Mouse (Mus musculus) midbrain, embryonic 15.5 days (tissue): ENCODE results near the gene Elavl3. TPM values are rescaled to one million over a fixed set of nuclear protein-coding genes. Genes with fewer than 3 reads are reported as not detected.
"Not testable (repeated sequence)": the region's sequence is repeated elsewhere in the genome, so short reads cannot be mapped to it uniquely, and the experiment has no call there.

Source experiments
- ATAC-seq: fragments of 200-750 bp; cut with Nextera tagmentation; replicated peaks from 2 replicates; pipeline ENCODE4 v1.8.0; 2017; ENCODE audit warnings: moderate TSS enrichment
- H3K27ac ChIP-seq: fragments of 300-500 bp; sonication (generic); 2 replicates; pipeline ENCODE4 v1.5.1; 2015; ENCODE audit warnings: mild to moderate bottlenecking, inconsistent platforms
- H3K27me3 ChIP-seq: fragments of 300-500 bp; sonication (generic); replicated peaks from 2 replicates; pipeline ENCODE4 v1.6.1; 2015; ENCODE audit warnings: inconsistent platforms
- H3K36me3 ChIP-seq: fragments of 300-500 bp; sonication (generic); replicated peaks from 2 replicates; pipeline ENCODE4 v1.6.1; 2015; ENCODE audit warnings: inconsistent platforms
- H3K4me1 ChIP-seq: fragments of 300-500 bp; sonication (generic); 2 replicates; pipeline ENCODE4 v1.6.1; 2015; ENCODE audit warnings: inconsistent platforms
- H3K4me2 ChIP-seq: fragments of 300-500 bp; sonication (generic); 2 replicates; pipeline ENCODE4 v1.6.1; 2015; ENCODE audit warnings: inconsistent platforms, mild to moderate bottlenecking, moderate library complexity
- H3K4me3 ChIP-seq: fragments of 300-500 bp; sonication (generic); 2 replicates; pipeline ENCODE4 v1.5.1; 2015; ENCODE audit warnings: mild to moderate bottlenecking, inconsistent platforms
- H3K9ac ChIP-seq: fragments of 300-500 bp; sonication (generic); 2 replicates; pipeline ENCODE4 v1.6.1; 2015; ENCODE audit warnings: mild to moderate bottlenecking, inconsistent platforms
- H3K9me3 ChIP-seq: fragments of 300-500 bp; sonication (generic); 2 replicates; pipeline ENCODE4 v1.6.1; 2016; ENCODE audit warnings: inconsistent platforms
- WGBS: fragments of 180-500 bp; shearing (Covaris S2); methylation state at CpG from one replicate; pipeline ENCODE4 v1.1.7; 2015; ENCODE audit warnings: mixed read lengths; 5-methylcytosine and 5-hydroxymethylcytosine counted together
- polyA plus RNA-seq: library from polyadenylated mRNA; unstranded; fragments of >200 nt; fragmentation: Nextera tagmentation; extraction: Ambion mirVana; gene quantifications from 2 replicates; pipeline ENCODE4 v1.2.1, GENCODE M21; 2015

Elavl3 gene
- polyA plus RNA-seq, 1 experiment from 2014 or later = 110 TPM

GRCm38 (mm10) chr9:22075778-22076177, 24.0 kb upstream of the Elavl3 start:
- H3K27ac ChIP-seq, H3K9ac ChIP-seq, ATAC-seq, H3K4me3 ChIP-seq, H3K9me3 ChIP-seq, H3K4me1 ChIP-seq, H3K36me3 ChIP-seq, H3K4me2 ChIP-seq, H3K27me3 ChIP-seq: not testable (repeated sequence)
- 83% methylated on average over 5 of the region's 5 CpGs for WGBS

GRCm38 (mm10) chr9:22072276-22072675, 20.5 kb upstream of the Elavl3 start:
- Histone ChIP-seq H3K27me3 (no peaks in the 10 kb centered on the region), H3K4me2 (no peak overlapping the region), H3K9ac (no peak overlapping the region), H3K9me3 (no peaks in the 10 kb centered on the region), H3K4me3 (no peak overlapping the region), H3K36me3 (peaks cover 10% of the 10 kb centered on the region; the same call in 1 of the 2 replicates), H3K27ac (no peak overlapping the region), H3K4me1 (peaks cover 25% of the 10 kb centered on the region)
- ATAC-seq = no peak
- 98% methylated on average over 4 of the region's 4 CpGs for WGBS

- under 1% methylated on average over 84 of the region's 87 CpGs for WGBS
- peak within 1 kb of the TSS; percentile 99 for H3K27ac ChIP-seq
- peak; percentile 97 for ATAC-seq
- no peaks in the 10 kb centered on the region for H3K27me3 ChIP-seq
- H3K4me3 ChIP-seq = peak within 1 kb of the TSS; percentile 92
- H3K36me3 ChIP-seq = peaks cover 7% of the 10 kb centered on the region; the same call in 1 of the 2 replicates
- peak within 1 kb of the TSS; percentile 63 for H3K4me2 ChIP-seq
- H3K9me3 ChIP-seq = no peaks in the 10 kb centered on the region
- H3K9ac ChIP-seq = peak within 1 kb of the TSS; percentile 89
- peaks cover 25% of the 10 kb centered on the region for H3K4me1 ChIP-seq
Observed at GRCm38 (mm10) chr9:22070791-22071573, 19.2 kb upstream of the Elavl3 start, which contains the start of the genes Gm49318 and Zfp653. Gene Gm49318, minus strand, starts transcription at chr9:22071259. Gene Zfp653, minus strand, starts transcription at chr9:22071376.

- H3K9ac ChIP-seq = peak overlapping the region; percentile 89
- WGBS = 69% methylated on average over 4 of the region's 4 CpGs
- peak overlapping the region; percentile 63 for H3K4me2 ChIP-seq
- peak; percentile 26; the same call in 1 of the 2 replicates for ATAC-seq
- H3K27me3 ChIP-seq = no peaks in the 10 kb centered on the region
- peaks cover 15% of the 10 kb centered on the region for H3K36me3 ChIP-seq
- H3K27ac ChIP-seq = peak overlapping the region; percentile 99
- H3K9me3 ChIP-seq = no peaks in the 10 kb centered on the region
- H3K4me3 ChIP-seq = peak overlapping the region; percentile 92
- peaks cover 25% of the 10 kb centered on the region for H3K4me1 ChIP-seq
Observed at GRCm38 (mm10) chr9:22069881-22070553, 18.2 kb upstream of the Elavl3 start.

GRCm38 (mm10) chr9:22067195-22067594, 15.4 kb upstream of the Elavl3 start:
- peaks cover 24% of the 10 kb centered on the region for H3K4me1 ChIP-seq
- WGBS = 84% methylated on average over 5 of the region's 5 CpGs
- H3K27ac ChIP-seq = no peak overlapping the region
- no peak for ATAC-seq
- H3K4me3 ChIP-seq = no peak overlapping the region
- no peaks in the 10 kb centered on the region for H3K9me3 ChIP-seq
- no peak overlapping the region for H3K9ac ChIP-seq
- no peaks in the 10 kb centered on the region for H3K27me3 ChIP-seq
- no peak overlapping the region for H3K4me2 ChIP-seq
- peaks cover 33% of the 10 kb centered on the region for H3K36me3 ChIP-seq

- ATAC-seq = no peak
Observed at GRCm38 (mm10) chr9:22066433-22066832, 14.6 kb upstream of the Elavl3 start.

GRCm38 (mm10) chr9:22065642-22066041, 13.8 kb upstream of the Elavl3 start:
- H3K27ac ChIP-seq = no peak overlapping the region
- no peaks in the 10 kb centered on the region for H3K9me3 ChIP-seq
- H3K9ac ChIP-seq = no peak overlapping the region
- WGBS = 94% methylated on average over 11 of the region's 11 CpGs
- H3K4me2 ChIP-seq = no peak overlapping the region
- H3K27me3 ChIP-seq = no peaks in the 10 kb centered on the region
- ATAC-seq = no peak
- no peak overlapping the region for H3K4me3 ChIP-seq
- H3K36me3 ChIP-seq = peaks cover 38% of the 10 kb centered on the region
- H3K4me1 ChIP-seq = peaks cover 17% of the 10 kb centered on the region

More at GRCm38 (mm10) chr9:22066433-22066832, 14.6 kb upstream of the Elavl3 start:
- Histone ChIP-seq H3K27me3 (no peaks in the 10 kb centered on the region), H3K4me2 (no peak overlapping the region), H3K27ac (no peak overlapping the region), H3K4me1 (peaks cover 18% of the 10 kb centered on the region), H3K9me3 (no peaks in the 10 kb centered on the region), H3K4me3 (no peak overlapping the region), H3K36me3 (peaks cover 33% of the 10 kb centered on the region), H3K9ac (no peak overlapping the region)
- 74% methylated on average over 3 of the region's 3 CpGs for WGBS

- Histone ChIP-seq H3K9me3 (no peaks in the 10 kb centered on the region), H3K27ac (no peak overlapping the region), H3K9ac (no peak overlapping the region), H3K4me3 (no peak overlapping the region), H3K4me1 (0 out of 2 replicates have a peak, but pooled peaks cover 4% of the 10 kb centered on the region), H3K36me3 (peaks cover 40% of the 10 kb centered on the region), H3K4me2 (no peak overlapping the region), H3K27me3 (no peaks in the 10 kb centered on the region)
- ATAC-seq = no peak
- 94% methylated on average over 3 of the region's 3 CpGs for WGBS
Observed at GRCm38 (mm10) chr9:22064341-22064740, 12.5 kb upstream of the Elavl3 start.

- Histone ChIP-seq H3K9me3 (no peaks in the 10 kb centered on the region), H3K4me2 (no peak overlapping the region), H3K36me3 (peaks cover 39% of the 10 kb centered on the region), H3K4me1 (no peaks in the 10 kb centered on the region), H3K27me3 (no peaks in the 10 kb centered on the region), H3K4me3 (no peak overlapping the region), H3K9ac (no peak overlapping the region), H3K27ac (no peak overlapping the region)
- no peak for ATAC-seq
- 82% methylated on average over 2 of the region's 2 CpGs for WGBS
Observed at GRCm38 (mm10) chr9:22061339-22061738, 9.5 kb upstream of the Elavl3 start.

GRCm38 (mm10) chr9:22058011-22058424, 6.2 kb upstream of the Elavl3 start:
- Histone ChIP-seq H3K36me3 (peaks cover 15% of the 10 kb centered on the region; the same call in 1 of the 2 replicates), H3K27me3 (no peaks in the 10 kb centered on the region), H3K4me1 (peaks cover 12% of the 10 kb centered on the region), H3K4me3 (no peak overlapping the region), H3K4me2 (no peak overlapping the region), H3K9me3 (no peaks in the 10 kb centered on the region), H3K9ac (no peak overlapping the region), H3K27ac (no peak overlapping the region)
- no peak for ATAC-seq
- WGBS = 89% methylated on average over 9 of the region's 9 CpGs

- Histone ChIP-seq H3K36me3 (peaks cover 12% of the 10 kb centered on the region; the same call in 1 of the 2 replicates), H3K27ac (no peak overlapping the region), H3K4me2 (no peak overlapping the region), H3K27me3 (no peaks in the 10 kb centered on the region), H3K4me3 (no peak overlapping the region), H3K9ac (no peak overlapping the region), H3K9me3 (no peaks in the 10 kb centered on the region), H3K4me1 (peaks cover 15% of the 10 kb centered on the region)
- no peak for ATAC-seq
- WGBS = 92% methylated on average over 9 of the region's 9 CpGs
Observed at GRCm38 (mm10) chr9:22057031-22057517, 5.3 kb upstream of the Elavl3 start.

GRCm38 (mm10) chr9:22056303-22056910, 4.6 kb upstream of the Elavl3 start:
- 79% methylated on average over 9 of the region's 9 CpGs for WGBS
- no peaks in the 10 kb centered on the region for H3K27me3 ChIP-seq
- no peaks in the 10 kb centered on the region for H3K9me3 ChIP-seq
- H3K4me3 ChIP-seq = no peak overlapping the region
- no peak overlapping the region for H3K9ac ChIP-seq
- H3K36me3 ChIP-seq = peaks cover 12% of the 10 kb centered on the region; the same call in 1 of the 2 replicates
- no peak overlapping the region for H3K4me2 ChIP-seq
- H3K27ac ChIP-seq = no peak overlapping the region
- no peak for ATAC-seq
- H3K4me1 ChIP-seq = peaks cover 17% of the 10 kb centered on the region
